Mouse (Mus musculus) C2C12 (cell line): Measurements from ENCODE around the gene P2ry12. TPM values are rescaled to one million over a fixed set of nuclear protein-coding genes. Genes with fewer than 3 reads are reported as not detected.

Source experiments
- H3K27me3 ChIP-seq: one replicate; pipeline ENCODE4 v1.6.1; 2011; ENCODE audit not compliant: control insufficient read depth, insufficient read depth, insufficient read length
- H3K36me3 ChIP-seq: one replicate; pipeline ENCODE4 v1.6.1; 2011; ENCODE audit not compliant: control insufficient read depth, insufficient read depth
- H3K4me3 ChIP-seq: one replicate; pipeline ENCODE4 v1.5.1; 2011; ENCODE audit warnings: mild to moderate bottlenecking, control low read depth; ENCODE audit not compliant: poor library complexity, insufficient read depth, severe bottlenecking
- H3K79me2 ChIP-seq: one replicate; pipeline ENCODE4 v1.6.1; 2011; ENCODE audit not compliant: control insufficient read depth, insufficient read depth
- H3K79me3 ChIP-seq: one replicate; pipeline ENCODE4 v1.6.1; 2011; ENCODE audit warnings: low read depth, control low read depth
- H3ac ChIP-seq: one replicate; pipeline ENCODE3; 2011; ENCODE audit warnings: low read depth; ENCODE audit not compliant: control insufficient read depth, insufficient read length
- CEBPB ChIP-seq: IDR thresholded peaks from one replicate; pipeline ENCODE4 v1.6.1; 2011; ENCODE audit warnings: low read depth, mild to moderate bottlenecking, control low read depth, moderate library complexity
- CTCF ChIP-seq: IDR thresholded peaks from one replicate; pipeline ENCODE4 v1.5.1; 2011; ENCODE audit not compliant: control insufficient read depth, insufficient read depth, insufficient read length
- FOSL1 ChIP-seq: IDR thresholded peaks from one replicate; pipeline ENCODE4 v1.8.0; 2011; ENCODE audit warnings: mild to moderate bottlenecking, low read length; ENCODE audit not compliant: poor library complexity, insufficient read depth, severe bottlenecking
- MAX ChIP-seq: IDR thresholded peaks from one replicate; pipeline ENCODE4 v1.6.1; 2011; ENCODE audit warnings: mild to moderate bottlenecking, control low read depth
- MYOD1 ChIP-seq: IDR thresholded peaks from one replicate; pipeline ENCODE4 v1.6.1; 2011; ENCODE audit warnings: low read depth; ENCODE audit not compliant: control insufficient read depth, insufficient read length
- MYOG ChIP-seq: IDR thresholded peaks from one replicate; pipeline ENCODE4 v1.6.1; 2011; ENCODE audit not compliant: control insufficient read depth, insufficient read length; ENCODE audit errors: extremely low read depth
- USF1 ChIP-seq: IDR thresholded peaks from one replicate; pipeline ENCODE4 v1.6.1; 2011; ENCODE audit warnings: low read depth, mild to moderate bottlenecking, control low read depth, moderate library complexity
- polyA plus RNA-seq: library from polyadenylated mRNA; unstranded; fragments of >200 nt; fragmentation: generic; extraction: Trizol; gene quantifications from one replicate; pipeline ENCODE4 v1.2.1, GENCODE M21; 2012; ENCODE audit warnings: missing spikeins

The P2ry12 gene
- polyA plus RNA-seq, 1 experiment, result not detected

GRCm38 (mm10) chr3:59187336-59187735 is 75.3 kb downstream of the P2ry12 start:
- TF ChIP-seq MAX (no peak), USF1 (no peak)
- H3K27me3 ChIP-seq, result no peaks in the 10 kb centered on the region
- H3K36me3 ChIP-seq, result no peaks in the 10 kb centered on the region
- H3ac ChIP-seq, result no peak overlapping the region
- H3K4me3 ChIP-seq, result no peak overlapping the region
- no peaks in the 10 kb centered on the region for H3K79me3 ChIP-seq
- H3K79me2 ChIP-seq, result no peaks in the 10 kb centered on the region

GRCm38 (mm10) chr3:59185662-59186061 is 77.0 kb downstream of the P2ry12 start:
- H3K4me3 ChIP-seq, result no peak overlapping the region
- TF ChIP-seq CEBPB (no peak), USF1 (no peak), FOSL1 (no peak), CTCF (no peak), MAX (no peak), MYOG (no peak), MYOD1 (no peak)

GRCm38 (mm10) chr3:59182129-59182528 is 80.5 kb downstream of the P2ry12 start:
- no peaks in the 10 kb centered on the region for H3K79me3 ChIP-seq
- TF ChIP-seq FOSL1 (no peak), USF1 (no peak), CTCF (no peak), MYOD1 (no peak)
- no peak overlapping the region for H3K4me3 ChIP-seq

More at GRCm38 (mm10) chr3:59185662-59186061, 77.0 kb downstream of the P2ry12 start:
- no peaks in the 10 kb centered on the region for H3K79me2 ChIP-seq
- H3K79me3 ChIP-seq, result no peaks in the 10 kb centered on the region
- no peaks in the 10 kb centered on the region for H3K36me3 ChIP-seq
- no peak overlapping the region for H3ac ChIP-seq
- no peaks in the 10 kb centered on the region for H3K27me3 ChIP-seq

GRCm38 (mm10) chr3:59181134-59181533 is 81.5 kb downstream of the P2ry12 start:
- Histone ChIP-seq H3K79me2 (no peaks in the 10 kb centered on the region), H3K4me3 (no peak overlapping the region), H3K36me3 (no peaks in the 10 kb centered on the region), H3K27me3 (no peaks in the 10 kb centered on the region), H3ac (no peak overlapping the region), H3K79me3 (no peaks in the 10 kb centered on the region)
- TF ChIP-seq MAX (no peak), MYOG (no peak), MYOD1 (no peak), CTCF (no peak), USF1 (no peak)

More at GRCm38 (mm10) chr3:59182129-59182528, 80.5 kb downstream of the P2ry12 start:
- H3K79me2 ChIP-seq, result no peaks in the 10 kb centered on the region
- no peak overlapping the region for H3ac ChIP-seq
- no peaks in the 10 kb centered on the region for H3K36me3 ChIP-seq
- H3K27me3 ChIP-seq, result no peaks in the 10 kb centered on the region

- Histone ChIP-seq H3K79me3 (no peaks in the 10 kb centered on the region), H3ac (no peak overlapping the region), H3K36me3 (no peaks in the 10 kb centered on the region), H3K4me3 (no peak overlapping the region), H3K27me3 (no peaks in the 10 kb centered on the region), H3K79me2 (no peaks in the 10 kb centered on the region)
- TF ChIP-seq FOSL1 (no peak), MYOD1 (no peak), MYOG (no peak), MAX (no peak), CTCF (no peak), CEBPB (no peak), USF1 (no peak)
Measured at GRCm38 (mm10) chr3:59176871-59177270, 85.8 kb downstream of the P2ry12 start.

GRCm38 (mm10) chr3:59175234-59175633 is 87.4 kb downstream of the P2ry12 start:
- H3K79me2 ChIP-seq, result no peaks in the 10 kb centered on the region
- TF ChIP-seq CTCF (peak; percentile 30), USF1 (no peak), MAX (no peak)
- H3K27me3 ChIP-seq, result no peaks in the 10 kb centered on the region
- no peaks in the 10 kb centered on the region for H3K36me3 ChIP-seq
- no peak overlapping the region for H3K4me3 ChIP-seq
- no peak overlapping the region for H3ac ChIP-seq
- H3K79me3 ChIP-seq, result no peaks in the 10 kb centered on the region
